Mouse (Mus musculus) lung, embryonic 14.5 days (tissue): ENCODE results near the gene Bhlha9. TPM values are rescaled to one million over a fixed set of nuclear protein-coding genes. Genes with fewer than 3 reads are reported as not detected.

Experiments
- ATAC-seq: fragments of 200-750 bp; cut with Nextera tagmentation; 2 replicates; pipeline ENCODE4 v1.8.0; 2017; ENCODE audit warnings: mild to moderate bottlenecking, moderate TSS enrichment, moderate library complexity; ENCODE audit not compliant: insufficient read depth
- DNase-seq: peaks from one replicate; pipeline ENCODE4 v3.0.0-alpha.2; 2015
- H3K27ac ChIP-seq: fragments of 300-500 bp; sonication (generic); 2 replicates; pipeline ENCODE4 v1.5.1; 2014; ENCODE audit warnings: low read depth, mild to moderate bottlenecking, moderate library complexity
- H3K27me3 ChIP-seq: fragments of 300-500 bp; sonication (generic); 2 replicates; pipeline ENCODE4 v1.6.1; 2014; ENCODE audit warnings: low read length, control low read depth; ENCODE audit not compliant: insufficient read depth
- H3K36me3 ChIP-seq: fragments of 300-500 bp; sonication (generic); 2 replicates; pipeline ENCODE4 v1.6.1; 2014; ENCODE audit warnings: control low read depth; ENCODE audit not compliant: insufficient read depth
- H3K4me1 ChIP-seq: fragments of 300-500 bp; sonication (generic); 2 replicates; pipeline ENCODE4 v1.6.1; 2014; ENCODE audit warnings: antibody characterized with exemption, control low read depth; ENCODE audit not compliant: insufficient read depth
- H3K4me2 ChIP-seq: fragments of 300-500 bp; sonication (generic); 2 replicates; pipeline ENCODE4 v1.6.1; 2014; ENCODE audit warnings: mild to moderate bottlenecking
- H3K4me3 ChIP-seq: fragments of 300-500 bp; sonication (generic); 2 replicates; pipeline ENCODE4 v1.5.1; 2014; ENCODE audit warnings: low read depth, low read length
- H3K9ac ChIP-seq: fragments of 300-500 bp; sonication (generic); 2 replicates; pipeline ENCODE4 v1.6.1; 2014
- H3K9me3 ChIP-seq: fragments of 300-500 bp; sonication (generic); 2 replicates; pipeline ENCODE4 v1.6.1; 2016; ENCODE audit warnings: low read depth, low read length, control low read depth
- CTCF ChIP-seq: IDR thresholded peaks from 2 replicates; pipeline ENCODE4 v1.5.1; 2016; ENCODE audit warnings: antibody characterized with exemption, low read depth
- WGBS: fragments of 180-500 bp; shearing (Covaris S2); extraction: QIAGEN DNeasy Blood & Tissue Kit; methylation state at CpG from one replicate; pipeline ENCODE4 v1.1.7; 2014; 5-methylcytosine and 5-hydroxymethylcytosine counted together
- polyA plus RNA-seq: library from polyadenylated mRNA; unstranded; fragments of >200 nt; fragmentation: Nextera tagmentation; extraction: Ambion mirVana; gene quantifications from 2 replicates; pipeline ENCODE4 v1.2.1, GENCODE M21; 2014

Gene Bhlha9
- polyA plus RNA-seq, result not detected in 2 replicates

DNA sequence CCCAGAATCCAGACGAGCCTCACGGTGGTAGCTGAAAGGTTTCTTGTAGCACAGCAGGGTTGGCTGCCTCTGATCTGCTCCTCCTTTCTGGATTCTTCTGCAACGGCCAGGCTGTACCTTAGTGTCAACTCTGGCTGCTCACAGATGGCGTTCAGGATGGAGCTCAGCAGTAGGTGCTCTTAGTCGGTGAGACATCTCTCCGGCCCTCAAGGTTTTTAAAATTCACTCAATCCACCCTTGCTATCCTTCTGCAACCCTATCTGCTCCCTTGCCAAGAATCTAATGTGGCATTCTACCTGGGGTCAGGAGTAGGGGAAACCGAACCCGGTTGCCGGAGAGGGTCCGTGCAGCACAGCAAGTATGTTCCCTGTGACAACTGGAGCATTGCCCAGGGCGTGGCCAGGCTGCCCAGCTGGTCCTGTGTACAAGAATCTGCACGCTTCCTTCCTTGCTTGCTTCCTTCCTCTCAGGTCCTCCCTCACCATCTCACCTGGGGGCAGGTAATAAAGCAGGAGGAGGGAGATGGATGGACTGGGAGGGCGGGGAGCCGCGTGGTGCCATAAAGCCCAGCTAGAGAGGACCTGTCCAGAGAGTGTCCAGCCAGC lies at the start of gene Bhlha9:
Bhlha9 (plus strand) TSS at position 600 of the 605 bp plus-strand sequence.
- no peaks in the 10 kb centered on the region for H3K4me1 ChIP-seq
- 59% methylated on average over 15 of the region's 15 CpGs for WGBS
- ATAC-seq (no peak), DNase-seq (no peak)
- H3K9me3 ChIP-seq, result no peaks in the 10 kb centered on the region
- peak within 1 kb of the TSS; percentile 68 for H3K4me2 ChIP-seq
- H3K36me3 ChIP-seq, result no peaks in the 10 kb centered on the region
- TF ChIP-seq CTCF, result no peak
- peak within 1 kb of the TSS; percentile 36 for H3K4me3 ChIP-seq
- H3K27ac ChIP-seq, result no peak within 1 kb of the TSS
- H3K27me3 ChIP-seq, result peaks cover 61% of the 10 kb centered on the region
- H3K9ac ChIP-seq, result peak within 1 kb of the TSS; percentile 34

DNA sequence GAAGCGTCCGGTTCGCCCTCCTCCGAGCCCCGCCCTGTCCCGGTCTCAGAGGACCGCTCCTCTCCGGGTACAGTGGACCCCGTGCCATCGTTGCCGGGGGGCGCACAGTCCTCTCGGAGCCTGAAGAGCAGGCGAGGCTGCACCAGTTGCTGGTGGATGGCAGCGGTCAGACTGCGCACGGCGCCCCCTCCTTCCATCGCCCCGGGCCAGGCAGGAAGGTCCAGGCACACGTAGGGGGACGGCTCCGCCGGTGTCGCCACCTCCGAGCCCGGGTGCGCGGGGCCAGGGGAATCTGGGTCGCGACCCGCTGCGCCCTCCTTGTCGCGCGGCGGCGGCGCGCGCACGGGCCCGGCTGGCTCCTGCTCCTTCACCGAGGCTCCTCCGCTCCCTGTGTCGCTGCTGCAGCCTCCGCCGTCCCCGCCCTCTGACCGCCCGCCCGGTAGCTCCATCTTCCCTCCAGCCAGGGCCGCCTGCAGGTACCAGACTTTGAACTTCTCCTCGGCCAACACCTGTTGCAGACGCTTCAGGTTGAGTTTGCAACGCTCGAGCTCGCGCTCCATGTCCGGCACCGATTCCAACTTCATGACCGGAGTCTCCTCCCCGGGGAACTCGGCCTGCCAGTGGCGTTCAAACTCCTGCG lies 49.6 kb upstream of the Bhlha9 start:
- 0 out of 2 replicates have a peak overlapping the region, but pooled peaks have one; percentile 15 for H3K27ac ChIP-seq
- ATAC-seq, result peak; percentile 35; the same call in 1 of the 2 replicates
- no peak for DNase-seq
- peak overlapping the region; percentile 99 for H3K4me2 ChIP-seq
- H3K27me3 ChIP-seq, result peaks cover 26% of the 10 kb centered on the region
- peak overlapping the region; percentile 60 for H3K9ac ChIP-seq
- WGBS, result under 1% methylated on average over 65 of the region's 66 CpGs
- peaks cover 3% of the 10 kb centered on the region; the same call in 1 of the 2 replicates for H3K9me3 ChIP-seq
- no peaks in the 10 kb centered on the region for H3K36me3 ChIP-seq
- TF ChIP-seq CTCF, result 0 out of 2 replicates have a peak, but pooled peaks have one; percentile 7
- H3K4me1 ChIP-seq, result no peaks in the 10 kb centered on the region
- peak overlapping the region; percentile 65 for H3K4me3 ChIP-seq

GRCm38 (mm10) chr11:76623206-76623961 lies 48.9 kb upstream of the Bhlha9 start:
- H3K4me1 ChIP-seq, result no peaks in the 10 kb centered on the region
- peak overlapping the region; percentile 99 for H3K4me2 ChIP-seq
- peak overlapping the region; percentile 65 for H3K4me3 ChIP-seq
- under 1% methylated on average over 72 of the region's 72 CpGs for WGBS
- peak overlapping the region; percentile 15; the same call in 1 of the 2 replicates for H3K27ac ChIP-seq
- H3K36me3 ChIP-seq, result no peaks in the 10 kb centered on the region
- peak overlapping the region; percentile 60 for H3K9ac ChIP-seq
- peaks cover 3% of the 10 kb centered on the region; the same call in 1 of the 2 replicates for H3K9me3 ChIP-seq
- ATAC-seq (peak; percentile 81), DNase-seq (peak; percentile 80)
- H3K27me3 ChIP-seq, result peaks cover 26% of the 10 kb centered on the region
- TF ChIP-seq CTCF, result no peak

GRCm38 (mm10) chr11:76624071-76624470 lies 48.2 kb upstream of the Bhlha9 start:
- ATAC-seq, result no peak
- no peaks in the 10 kb centered on the region for H3K4me1 ChIP-seq
- no peak for TF ChIP-seq CTCF

GRCm38 (mm10) chr11:76624881-76625280 lies 47.4 kb upstream of the Bhlha9 start:
- Histone ChIP-seq H3K4me2 (no peak overlapping the region), H3K4me1 (no peaks in the 10 kb centered on the region), H3K4me3 (no peak overlapping the region), H3K9me3 (peaks cover 3% of the 10 kb centered on the region; the same call in 1 of the 2 replicates), H3K9ac (no peak overlapping the region), H3K27me3 (peaks cover 26% of the 10 kb centered on the region), H3K27ac (no peak overlapping the region), H3K36me3 (no peaks in the 10 kb centered on the region)
- 87% methylated on average over 3 of the region's 3 CpGs for WGBS
- DNase-seq (no peak), ATAC-seq (no peak)
- no peak for TF ChIP-seq CTCF

More at GRCm38 (mm10) chr11:76624071-76624470, 48.2 kb upstream of the Bhlha9 start:
- peaks cover 3% of the 10 kb centered on the region; the same call in 1 of the 2 replicates for H3K9me3 ChIP-seq
- no peak for DNase-seq
- 57% methylated on average over 10 of the region's 10 CpGs for WGBS
- no peak overlapping the region; the same call in 1 of the 2 replicates for H3K4me3 ChIP-seq
- H3K9ac ChIP-seq, result no peak overlapping the region
- H3K27ac ChIP-seq, result no peak overlapping the region
- peak overlapping the region; percentile 99 for H3K4me2 ChIP-seq
- H3K36me3 ChIP-seq, result no peaks in the 10 kb centered on the region
- peaks cover 26% of the 10 kb centered on the region for H3K27me3 ChIP-seq

DNA sequence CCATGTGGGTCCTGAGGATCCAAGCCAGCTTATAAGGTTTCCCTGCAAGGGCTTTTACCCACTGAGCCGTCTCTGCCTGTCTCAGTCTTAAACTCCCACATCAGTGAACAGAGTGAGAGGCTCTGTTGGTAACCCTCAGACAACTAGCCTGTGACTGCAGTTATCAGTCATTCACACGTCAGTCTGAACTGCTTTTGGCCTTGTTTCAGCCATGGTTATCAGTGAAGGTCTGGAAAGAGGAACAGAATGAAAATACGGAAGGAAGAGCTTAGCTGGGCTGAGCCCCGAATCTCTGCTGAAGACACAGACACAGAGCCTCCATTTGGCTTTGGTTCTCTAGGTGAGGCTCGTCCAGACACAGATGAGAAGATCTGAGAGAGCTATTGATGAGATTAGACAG lies 43.7 kb upstream of the Bhlha9 start:
- Histone ChIP-seq H3K9me3 (peaks cover 3% of the 10 kb centered on the region; the same call in 1 of the 2 replicates), H3K4me3 (no peak overlapping the region), H3K27ac (no peak overlapping the region), H3K4me2 (no peak overlapping the region), H3K4me1 (no peaks in the 10 kb centered on the region), H3K9ac (no peak overlapping the region), H3K36me3 (no peaks in the 10 kb centered on the region), H3K27me3 (no peaks in the 10 kb centered on the region)
- TF ChIP-seq CTCF, result no peak
- 46% methylated on average over 5 of the region's 5 CpGs for WGBS
- DNase-seq, result peak; percentile 58
- ATAC-seq, result no peak
